Mouse (Mus musculus) mature B cell (primary cell): Measurements from ENCODE around the gene Arih1.
"Not testable (repeated sequence)": the region's sequence is repeated elsewhere in the genome, so short reads cannot be mapped to it uniquely, and the experiment has no call there.

Experiments used
- in situ Hi-C: fragments of 300-500 bp; cut with MboI; formaldehyde crosslinking; loops from 2 replicates; pipeline ENCODE4 v1.14.3; 2019

Arih1 gene

DNA sequence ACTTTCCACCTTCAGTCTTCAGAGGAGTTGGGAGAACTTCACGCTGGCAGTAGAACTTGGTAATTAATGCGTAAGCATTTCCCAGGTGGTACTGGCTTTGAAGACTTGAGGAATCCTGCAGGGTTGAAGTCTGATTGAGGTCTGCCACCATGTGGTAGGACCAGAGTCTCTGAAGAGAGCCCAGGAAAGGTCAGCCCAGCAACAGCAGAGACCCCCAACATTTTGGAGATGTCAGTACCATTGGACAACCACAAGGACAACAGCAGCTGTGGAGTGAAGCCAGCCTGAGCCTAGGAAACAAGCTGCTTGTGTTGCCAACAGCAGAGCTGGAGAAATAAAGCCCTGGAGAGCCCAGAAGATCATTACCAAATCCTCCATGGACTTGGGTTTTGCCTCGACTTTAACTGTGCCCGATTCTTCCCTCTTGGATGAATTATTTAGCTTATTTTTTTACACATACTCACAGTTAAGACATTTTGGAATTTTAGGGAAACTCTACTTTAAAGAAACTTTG, 27.4 kb downstream of the Arih1 start:
- in situ Hi-C loops = no loop called here

DNA sequence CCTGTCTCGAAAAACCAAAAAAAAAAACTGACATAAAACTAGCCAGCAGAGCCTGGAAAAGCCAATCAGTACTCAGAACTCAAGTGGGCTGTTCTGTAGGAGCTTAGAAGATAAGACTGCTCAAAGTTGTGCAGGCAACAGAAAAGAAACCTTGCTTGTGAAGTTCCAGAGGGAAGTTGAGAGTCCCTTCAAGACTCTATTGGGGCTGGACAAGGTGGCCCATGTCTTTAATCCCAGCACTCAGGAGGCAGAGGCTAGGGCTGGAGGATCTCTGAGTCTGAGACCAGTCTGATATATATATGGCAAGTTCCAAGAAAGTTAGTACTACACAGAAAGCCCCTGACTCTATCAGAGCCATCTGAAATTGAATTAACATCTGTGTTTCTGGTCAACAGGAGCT, 28.0 kb downstream of the Arih1 start:
- in situ Hi-C loops = no loop called here

DNA sequence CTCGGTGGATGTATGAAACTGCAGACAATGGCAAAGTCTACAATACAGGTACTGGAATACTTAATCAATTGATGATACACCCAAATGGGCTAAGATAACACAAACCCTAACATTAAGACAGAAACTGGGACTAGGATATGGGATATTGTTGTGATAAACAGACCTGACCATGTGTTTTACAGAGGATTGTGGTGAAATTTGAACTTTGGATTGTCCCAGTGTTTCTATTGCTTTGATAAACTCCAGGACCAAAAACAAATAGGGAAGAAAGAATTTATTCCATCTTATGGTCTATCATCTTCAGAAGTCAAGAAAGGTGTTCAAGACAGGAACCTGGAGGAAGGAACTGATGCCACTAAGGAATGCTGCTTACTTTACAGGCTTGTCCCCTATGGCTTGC, 28.7 kb downstream of the Arih1 start:
- in situ Hi-C loops = no loop called here

DNA sequence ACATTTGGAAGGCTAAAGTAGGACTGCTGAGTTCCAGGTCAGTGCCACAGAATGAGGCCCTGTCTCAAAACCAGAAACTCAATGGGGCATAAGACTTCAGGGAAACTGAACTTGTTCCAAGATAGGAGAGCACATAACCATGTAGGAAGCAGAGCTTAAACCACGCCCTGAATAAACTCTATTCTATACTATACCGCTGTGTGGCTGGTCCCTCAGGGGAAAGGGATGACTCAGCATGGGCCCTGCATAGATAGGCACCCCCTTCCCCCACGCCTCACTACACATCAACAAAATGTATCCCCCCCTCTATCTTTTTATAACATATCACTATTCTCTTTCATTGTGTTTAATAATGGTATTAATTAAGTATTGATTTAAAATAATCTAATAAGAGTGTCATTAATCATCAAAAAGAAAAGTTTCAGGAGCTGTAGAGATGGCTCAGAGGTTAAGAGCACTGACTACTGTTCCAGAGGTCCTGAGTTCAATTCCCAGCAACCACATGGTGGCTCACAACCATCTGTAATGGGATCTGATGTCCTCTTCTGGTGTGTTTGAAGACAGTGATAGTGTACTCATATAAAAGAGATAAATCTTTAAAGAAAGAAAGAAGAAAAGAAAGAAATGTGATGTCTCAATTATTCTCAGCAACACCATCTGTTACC, 30.9 kb downstream of the Arih1 start:
- in situ Hi-C loops = no loop called here

DNA sequence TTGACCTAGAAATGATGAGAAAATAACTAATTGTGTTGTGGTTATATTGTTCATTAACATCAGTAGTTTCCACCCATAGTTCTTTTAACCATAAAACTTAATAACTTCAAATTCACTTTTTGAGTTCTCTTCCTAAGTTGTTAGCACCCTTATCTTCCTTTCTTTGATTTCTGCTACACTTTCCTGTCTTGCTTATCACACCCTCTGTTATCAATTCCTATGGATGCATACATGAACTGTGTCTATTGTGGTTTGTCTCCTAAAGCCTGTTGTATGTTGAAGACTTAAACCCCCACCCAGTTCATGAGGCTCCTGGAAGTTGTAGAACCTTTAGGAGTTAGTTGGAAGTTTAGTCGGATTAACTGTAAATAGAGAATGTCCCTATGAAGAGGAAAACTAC, 52.7 kb downstream of the Arih1 start:
- in situ Hi-C loops = no loop called here

DNA sequence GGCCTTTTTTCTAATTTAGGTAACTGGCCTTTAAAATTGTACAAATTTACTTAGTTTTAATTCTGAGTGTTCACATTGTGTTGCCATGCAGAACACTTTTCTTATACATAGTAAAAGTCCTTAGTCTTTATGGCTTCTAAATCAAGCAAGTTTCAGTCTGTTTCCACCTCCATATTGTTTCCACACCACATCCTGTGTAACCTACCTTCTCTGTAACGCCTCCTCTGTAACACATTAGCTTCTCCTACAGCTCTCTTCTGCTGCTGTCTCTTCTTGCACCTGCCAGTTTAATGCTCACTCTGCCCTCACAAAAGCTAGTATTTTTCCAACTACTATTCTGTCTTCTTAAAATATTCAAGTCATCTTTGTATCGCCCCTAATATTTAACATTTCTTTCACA, 54.8 kb downstream of the Arih1 start:
- in situ Hi-C loops = no loop called here

DNA sequence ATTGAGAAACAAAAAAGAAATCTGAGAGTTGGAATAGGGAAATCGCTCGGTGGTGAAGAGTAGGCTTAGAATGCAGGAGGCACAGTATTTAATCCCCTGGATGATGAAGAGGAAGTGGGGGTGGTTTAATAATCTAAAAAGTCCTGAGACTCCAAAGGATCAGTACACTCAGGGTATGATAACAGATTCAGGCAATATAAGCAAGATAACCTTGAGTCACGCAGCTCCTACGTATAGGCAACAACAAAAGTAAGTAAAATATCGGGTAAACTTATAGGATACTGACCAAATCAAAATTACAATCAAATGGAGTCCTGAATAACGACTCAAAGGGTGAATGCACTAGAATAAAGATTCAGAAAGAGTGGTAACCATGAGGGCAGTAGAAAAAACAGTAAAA, 65.9 kb downstream of the Arih1 start:
- in situ Hi-C loops = no loop called here

DNA sequence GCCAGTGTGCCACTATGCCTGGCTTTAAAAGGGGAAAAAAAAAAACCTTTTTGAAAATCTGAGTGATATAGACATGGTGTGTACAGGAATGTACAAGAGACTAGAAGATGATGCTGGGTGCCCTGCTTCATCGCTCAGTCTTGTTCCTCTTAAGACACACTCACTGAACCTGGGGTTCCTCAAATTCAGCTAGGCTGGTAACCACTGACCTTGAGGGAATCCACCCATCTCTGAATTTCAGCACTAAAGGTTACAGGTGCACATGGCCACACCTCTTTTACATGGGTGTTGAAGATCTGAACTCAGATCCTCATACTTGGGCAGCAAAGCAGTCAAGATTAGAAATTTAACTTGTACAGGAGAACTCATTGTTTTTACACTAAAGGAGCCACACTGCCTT, 79.1 kb downstream of the Arih1 start:
- in situ Hi-C loops = no loop called here

DNA sequence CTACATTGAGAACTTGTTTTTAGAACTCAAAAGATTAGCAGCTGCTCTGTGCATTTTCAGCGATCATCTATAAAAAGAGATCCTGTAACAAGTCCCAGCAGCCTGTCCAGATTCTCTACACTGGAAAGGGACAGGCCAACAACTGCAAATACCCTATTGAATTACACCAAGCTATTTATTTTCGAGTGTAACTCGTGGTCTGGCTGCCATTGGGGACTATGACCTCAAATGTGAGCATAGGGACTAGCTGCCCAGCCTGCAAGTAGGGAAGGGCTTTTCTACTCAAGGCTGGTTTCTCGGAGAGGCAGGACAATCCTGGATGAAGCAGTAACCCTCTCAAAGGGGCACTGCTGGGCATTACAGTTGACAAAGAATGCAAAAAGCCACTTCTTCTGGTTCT, 97.3 kb downstream of the Arih1 start:
- in situ Hi-C loops = no loop called here

DNA sequence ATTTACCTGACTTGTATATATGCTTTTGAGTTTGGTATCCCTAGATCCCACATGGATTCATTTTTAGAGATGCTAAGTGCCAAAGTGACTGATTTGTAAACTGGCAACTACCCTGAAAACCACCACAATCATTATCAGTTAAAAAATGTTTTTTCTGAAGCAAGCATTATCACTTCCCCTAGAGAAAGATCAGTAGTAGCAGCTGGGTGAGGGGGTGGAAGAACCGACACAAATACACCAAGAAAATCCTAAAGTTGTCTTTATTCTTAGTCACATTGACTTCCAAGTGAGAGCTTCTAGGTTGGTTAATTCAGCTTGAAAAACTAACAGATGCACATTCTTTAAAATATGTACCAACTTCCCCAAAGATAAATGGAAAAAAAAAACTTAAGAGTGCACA, 98.1 kb downstream of the Arih1 start:
- in situ Hi-C loops = no loop called here

DNA sequence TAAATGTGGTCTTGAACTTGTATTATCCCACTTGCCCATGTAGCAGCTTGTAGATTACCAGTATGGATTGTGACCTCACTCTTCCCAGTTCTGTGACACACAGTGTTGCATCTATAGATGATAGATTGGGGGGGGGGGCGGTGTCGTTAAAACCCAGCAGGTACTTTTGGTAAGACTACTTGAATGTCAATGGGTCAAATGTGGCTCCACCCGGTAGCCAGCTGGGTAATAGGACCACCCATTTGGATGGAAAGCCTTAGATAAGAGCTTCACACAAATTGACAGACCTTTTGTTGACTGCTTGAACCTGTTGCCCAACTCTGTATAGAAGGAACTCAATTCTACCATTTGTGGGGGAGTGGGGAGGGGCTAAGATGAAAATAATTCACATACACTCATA, 99.0 kb downstream of the Arih1 start:
- in situ Hi-C loops = no loop called here

DNA sequence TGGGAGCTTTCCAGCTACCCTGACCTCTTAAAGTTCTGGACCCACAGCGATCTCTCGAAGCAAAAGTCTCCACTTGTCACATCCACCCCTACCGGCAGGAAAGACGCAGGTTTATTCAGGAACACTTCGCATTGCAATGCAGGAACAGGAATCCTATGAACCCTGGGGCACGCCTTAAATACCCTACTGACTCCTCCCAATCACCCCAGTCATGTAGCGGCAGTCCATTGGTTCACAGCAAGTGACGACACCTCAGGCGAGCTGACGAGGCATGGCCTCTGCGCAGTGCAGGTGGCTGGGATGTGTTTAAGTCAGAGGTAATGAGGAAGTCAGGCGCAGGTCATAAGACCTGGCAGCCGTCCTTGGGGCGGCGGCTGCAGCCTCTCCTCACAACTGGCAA, 110.8 kb downstream of the Arih1 start:
- in situ Hi-C loops = no loop called here

DNA sequence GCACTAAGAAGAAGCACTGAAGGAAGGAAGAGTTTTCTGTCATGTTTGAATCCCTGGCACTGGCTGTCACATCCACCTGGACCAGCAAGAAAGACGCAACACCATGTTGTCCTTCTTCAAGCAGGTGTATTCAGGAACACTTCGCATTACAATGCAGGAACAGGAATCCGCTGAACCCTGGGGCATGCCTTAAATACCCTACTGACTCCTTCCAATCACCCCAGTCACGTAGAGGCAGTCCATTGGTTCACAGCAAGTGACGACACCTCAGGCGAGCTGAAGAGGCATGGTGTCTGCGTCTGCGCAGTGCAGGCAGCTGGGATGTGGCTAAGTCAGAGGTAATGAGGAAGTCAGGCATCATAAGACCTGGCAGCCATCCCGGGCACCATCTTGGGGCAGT, 116.8 kb downstream of the Arih1 start:
- in situ Hi-C loops = no loop called here

DNA sequence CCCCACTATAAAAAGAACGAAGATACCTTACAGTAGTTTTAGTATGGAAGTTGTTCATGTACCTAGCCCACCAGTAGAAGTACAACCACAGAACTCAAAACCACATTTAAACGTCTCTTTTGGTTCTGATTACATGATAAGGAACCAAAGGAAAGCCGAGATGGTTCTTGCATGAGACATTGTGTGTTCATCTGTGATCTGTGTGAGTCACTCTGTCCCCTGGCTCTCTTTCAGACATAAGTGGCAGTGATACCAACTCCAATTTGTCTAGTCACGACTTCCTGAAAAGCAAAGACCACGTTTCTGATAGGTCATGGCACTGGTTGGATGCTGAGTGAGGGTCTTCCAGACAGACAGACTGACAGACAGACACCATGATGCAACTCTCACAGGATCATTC, 117.2 kb downstream of the Arih1 start:
- in situ Hi-C loops = no loop called here

DNA sequence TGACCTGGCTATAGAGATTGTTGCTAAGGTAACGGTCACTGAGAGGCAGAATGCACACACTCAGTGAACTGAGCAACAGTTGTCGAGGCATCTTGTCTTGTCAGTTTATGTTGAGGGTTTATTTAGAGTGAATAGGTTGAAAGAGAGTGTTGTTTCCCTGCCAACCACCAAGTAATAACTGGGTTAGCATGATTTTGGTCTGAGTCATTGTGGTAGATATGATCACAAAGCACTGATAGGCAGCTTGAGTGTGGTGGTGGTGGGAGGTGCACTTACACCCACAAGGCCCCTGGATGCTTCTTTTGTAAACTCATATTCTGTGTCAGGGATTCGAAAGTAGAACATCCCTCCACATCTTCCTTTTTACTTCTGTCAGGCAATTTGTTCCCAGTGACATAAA, 125.9 kb downstream of the Arih1 start:
- in situ Hi-C loops = not testable (repeated sequence)

DNA sequence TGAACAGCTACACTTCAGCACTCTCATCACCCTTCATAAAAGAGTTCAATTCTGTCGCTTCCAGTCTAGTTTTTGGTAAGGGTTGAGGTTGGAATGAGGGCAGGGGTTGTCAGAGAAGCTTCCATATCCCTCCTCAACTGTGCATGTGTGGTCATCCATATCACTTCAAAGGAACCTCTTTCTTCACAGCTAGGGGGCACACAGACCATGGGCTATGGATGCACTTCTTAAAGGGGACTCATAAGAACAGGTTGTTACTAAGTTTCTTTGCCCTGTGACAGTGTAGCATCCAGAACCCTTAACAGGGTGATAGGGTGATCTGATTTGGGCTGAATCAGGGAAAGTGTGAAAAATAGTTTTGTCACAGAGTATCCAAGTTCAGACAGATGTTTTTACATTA, 128.4 kb downstream of the Arih1 start:
- in situ Hi-C loops = not testable (repeated sequence)

DNA sequence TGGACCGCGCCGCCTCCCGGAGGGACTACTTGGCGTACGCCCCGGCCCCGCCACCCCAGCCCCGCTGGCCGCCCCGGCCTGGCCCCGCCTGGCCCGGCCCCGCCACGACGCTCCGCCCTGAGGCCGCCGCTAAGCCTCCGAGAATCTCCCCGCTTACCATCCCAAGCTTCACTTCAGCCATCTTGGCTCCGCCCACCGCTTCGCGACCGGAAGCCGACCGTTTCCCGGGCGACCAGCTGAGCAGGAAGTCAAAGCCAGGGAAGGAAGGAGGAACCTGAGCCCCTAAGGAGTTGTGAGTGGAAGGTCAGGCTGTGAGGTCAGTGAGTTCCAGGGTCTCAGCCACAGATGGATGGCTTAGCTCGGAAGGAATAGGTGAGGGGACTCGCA, 133.2 kb downstream of the Arih1 start, which contains the start of gene Bbs4:
TSS of gene Bbs4 (minus strand) at position 256 of the 387 bp plus-strand sequence.
- in situ Hi-C loops = no loop called here

DNA sequence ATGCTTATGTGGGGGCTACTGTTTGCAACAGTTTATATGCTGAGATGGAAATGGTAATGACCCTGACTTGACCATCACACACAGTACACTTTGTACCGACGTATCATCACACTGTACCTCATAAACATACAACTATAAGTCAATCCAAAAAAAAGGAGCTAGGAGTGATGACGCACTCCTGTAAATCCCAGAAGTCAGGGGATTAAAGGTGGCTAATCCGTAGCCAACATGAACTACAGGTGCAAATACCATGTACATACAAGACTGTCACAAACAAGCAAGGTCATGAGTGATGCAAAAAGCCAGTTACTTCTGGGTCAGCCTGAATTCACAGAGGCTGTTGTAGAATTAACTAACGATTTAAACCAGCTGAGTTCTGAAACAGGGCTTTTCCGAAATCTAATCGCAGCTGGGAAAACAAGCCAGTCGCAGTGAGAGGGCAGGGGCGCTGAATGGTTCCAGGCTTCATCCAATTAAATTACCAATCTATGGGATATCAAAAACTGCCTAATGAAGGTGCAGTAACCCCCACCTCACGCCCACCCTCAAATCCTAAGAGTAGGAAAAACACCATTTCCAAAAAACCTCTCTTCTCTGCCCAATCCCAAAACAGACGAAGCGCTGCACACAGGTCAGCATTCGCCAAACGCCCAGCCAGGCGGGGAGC, 133.7 kb downstream of the Arih1 start:
- in situ Hi-C loops = no loop called here

DNA sequence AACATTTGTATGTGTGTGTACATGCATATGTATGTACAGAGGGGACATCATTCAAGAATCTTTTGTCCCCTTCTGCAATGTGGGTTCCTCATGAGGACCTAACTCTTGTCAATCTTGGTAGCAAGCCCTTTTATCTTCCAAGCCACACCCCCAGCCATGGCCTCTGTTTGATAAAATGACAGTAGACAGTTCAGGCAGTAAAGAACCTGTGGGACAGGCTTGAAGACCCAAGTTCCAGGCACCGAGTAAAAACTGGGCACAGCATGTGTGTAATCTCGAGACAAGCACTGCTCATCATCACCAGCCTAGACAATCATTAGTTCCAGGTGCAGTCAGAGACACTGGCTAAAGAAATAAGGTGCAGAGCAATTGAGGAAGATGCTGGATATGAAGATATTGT, 140.2 kb downstream of the Arih1 start:
- in situ Hi-C loops = no loop called here

DNA sequence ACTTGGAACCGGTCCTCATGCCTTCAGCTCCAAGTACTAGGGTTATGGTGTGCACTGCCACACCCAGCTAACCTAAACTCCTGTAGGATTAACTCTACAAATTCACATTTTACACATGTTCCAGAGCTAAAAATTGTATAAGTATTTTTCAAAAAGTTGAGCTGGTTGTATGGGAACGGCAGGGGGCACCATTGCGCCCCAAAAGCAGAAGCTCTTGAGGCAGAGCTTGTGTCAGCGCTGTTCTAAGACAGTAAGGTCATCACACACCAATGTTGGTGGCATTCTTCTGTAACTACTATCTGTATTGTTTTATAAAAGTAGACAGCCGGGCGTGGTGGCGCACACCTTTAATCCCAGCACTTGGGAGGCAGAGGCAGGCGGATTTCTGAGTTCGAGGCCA, 146.4 kb downstream of the Arih1 start:
- in situ Hi-C loops = no loop called here

DNA sequence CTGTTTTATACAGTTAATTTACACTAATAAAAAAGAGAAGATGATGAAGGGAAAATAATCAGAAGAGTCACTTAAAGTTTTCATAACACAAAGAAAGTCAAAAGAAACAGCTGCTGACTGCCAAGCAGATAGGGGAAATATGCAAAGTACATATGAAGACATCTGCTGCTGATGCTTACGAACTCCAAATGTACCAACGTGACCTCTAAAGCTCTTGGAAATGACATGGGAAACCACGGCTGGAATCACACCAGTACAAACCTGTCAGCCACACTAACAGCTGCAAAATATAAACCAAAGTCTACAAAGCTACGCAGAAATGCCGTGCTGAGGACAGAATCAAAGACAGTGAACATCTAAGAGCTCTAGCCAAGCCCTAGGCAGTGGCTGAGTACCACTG, 147.3 kb downstream of the Arih1 start:
- in situ Hi-C loops = no loop called here

DNA sequence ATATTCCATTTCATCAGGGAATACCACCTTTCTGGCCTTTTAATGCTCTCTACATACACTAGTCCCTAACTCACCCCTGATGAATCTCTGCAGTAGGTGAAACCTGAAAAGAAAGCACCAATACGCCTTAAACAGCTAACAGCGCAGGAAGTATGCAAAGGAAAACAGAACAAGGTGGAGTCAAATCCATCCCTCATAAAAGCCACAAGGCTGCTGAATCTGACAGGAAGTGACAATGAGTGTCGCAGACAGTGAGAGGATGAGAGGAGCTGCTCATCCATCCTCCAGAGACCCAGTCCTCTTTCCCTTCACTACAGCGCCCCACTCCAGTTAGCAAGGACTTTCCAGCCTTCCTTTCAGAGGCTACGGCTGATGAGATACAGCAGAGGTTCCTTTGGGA, 148.0 kb downstream of the Arih1 start:
- in situ Hi-C loops = no loop called here
